Mouse (Mus musculus) thymus, adult 2 months (tissue): ENCODE measurements around the gene 4931428F04Rik. TPM values are rescaled to one million over a fixed set of nuclear protein-coding genes. Genes with fewer than 3 reads are reported as not detected.
A peak's percentile ranks its signal among the peaks of the same experiment; 100 is the strongest.

Source experiments
- DNase-seq: peaks from one replicate; pipeline ENCODE4 v3.0.0; 2021
- H3K27ac ChIP-seq: fragments of 200-500 bp; 2 replicates; pipeline ENCODE4 v1.5.1; 2012; ENCODE audit warnings: low read length, control low read depth; ENCODE audit not compliant: control insufficient read depth, insufficient read depth
- H3K27me3 ChIP-seq: fragments of 200-500 bp; 2 replicates; pipeline ENCODE4 v1.6.1; 2012; ENCODE audit warnings: mild to moderate bottlenecking, low read length, moderate library complexity, mixed read lengths; ENCODE audit not compliant: control insufficient read depth, insufficient read depth
- H3K36me3 ChIP-seq: fragments of 200-500 bp; 2 replicates; pipeline ENCODE4 v1.6.1; 2012; ENCODE audit warnings: mild to moderate bottlenecking, low read length, moderate library complexity; ENCODE audit not compliant: control insufficient read depth, insufficient read depth
- H3K4me1 ChIP-seq: fragments of 200-500 bp; replicated peaks from 2 replicates; pipeline ENCODE4 v1.6.1; 2012; ENCODE audit warnings: low read length; ENCODE audit not compliant: control insufficient read depth, insufficient read depth
- H3K4me3 ChIP-seq: fragments of 200-500 bp; 2 replicates; pipeline ENCODE4 v1.5.1; 2012; ENCODE audit warnings: mild to moderate bottlenecking, low read length, control low read depth, moderate library complexity; ENCODE audit not compliant: control insufficient read depth, insufficient read depth
- CTCF ChIP-seq: fragments of 200-500 bp; IDR thresholded peaks from 2 replicates; pipeline ENCODE4 v1.5.1; 2012; ENCODE audit warnings: mild to moderate bottlenecking, control low read depth, low read length, moderate library complexity, borderline replicate concordance; ENCODE audit not compliant: control insufficient read depth, poor library complexity, insufficient read depth; ENCODE audit errors: extremely low read depth
- POLR2A ChIP-seq: fragments of 200-500 bp; IDR thresholded peaks from 2 replicates; pipeline ENCODE4 v1.6.1; 2012; ENCODE audit warnings: mild to moderate bottlenecking, low read length, control low read depth, moderate library complexity; ENCODE audit not compliant: control insufficient read depth, poor library complexity, insufficient read depth; ENCODE audit errors: extremely low read depth
- WGBS: fragments of 180-500 bp; shearing (Covaris S2); methylation state at CpG from one replicate; pipeline ENCODE4 v1.1.7; 2018; 5-methylcytosine and 5-hydroxymethylcytosine counted together
- polyA plus RNA-seq: library from polyadenylated mRNA; depleted of rRNA; stranded (reverse); fragments of >200 nt; gene quantifications from 2 replicates; pipeline ENCODE4 v1.2.3, GENCODE M21; 2012

The 4931428F04Rik gene
- polyA plus RNA-seq, 1 experiment: 13.6 TPM

DNA sequence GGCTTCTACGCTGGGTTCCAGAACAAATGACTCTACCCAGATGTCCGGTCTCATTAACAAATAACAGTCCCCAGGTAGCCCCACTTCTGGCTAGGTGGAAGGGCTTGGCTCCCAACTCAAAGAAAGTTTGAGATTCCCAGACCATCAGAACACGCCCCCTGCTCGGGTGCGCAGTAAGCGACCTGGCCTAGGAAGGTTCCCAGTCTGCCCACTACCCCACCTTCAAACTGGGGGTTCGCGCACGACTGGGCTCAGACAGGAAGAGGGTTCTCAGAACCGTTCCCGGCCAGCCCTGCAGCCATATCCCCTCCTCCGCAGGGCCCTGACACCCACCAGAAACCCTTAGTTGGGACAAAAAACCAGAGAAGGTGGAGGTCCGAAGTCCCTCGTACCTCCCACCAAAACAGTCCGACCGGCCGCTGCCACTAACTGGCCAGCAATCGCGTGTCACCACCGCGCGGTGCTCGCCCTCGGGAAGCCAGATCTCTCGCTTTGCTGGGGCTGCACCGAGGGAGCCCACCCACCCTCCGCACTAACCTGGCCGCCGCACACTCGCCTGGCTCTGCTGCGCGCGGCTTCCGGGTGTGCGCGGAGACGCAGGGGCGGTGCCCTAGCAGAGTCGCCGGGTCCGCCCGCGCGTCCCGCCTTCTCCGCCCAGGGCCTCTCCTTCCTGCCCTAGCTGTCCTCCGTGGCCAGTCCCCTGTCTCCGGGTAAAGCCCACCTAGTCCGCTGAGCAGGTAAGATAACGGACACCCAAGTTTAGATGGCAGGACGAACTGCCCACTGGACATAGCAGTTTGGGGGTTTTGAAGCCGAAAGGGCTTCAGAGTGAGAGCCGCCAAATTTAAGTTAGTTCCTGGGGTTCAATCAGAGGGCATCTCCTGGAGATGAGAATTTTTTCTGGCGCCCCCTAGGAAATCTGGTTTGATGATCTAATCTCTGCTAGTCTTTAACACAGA, 25.4 kb downstream of the 4931428F04Rik start, which contains the start of the genes Tradd and Fbxl8:
Tradd (minus strand) TSS at position 586 of the 959 bp plus-strand sequence.
Fbxl8 (plus strand) TSS at position 625 of the 959 bp plus-strand sequence.
- Histone ChIP-seq H3K27me3 (peaks cover 3% of the 10 kb centered on the region; the same call in 1 of the 2 replicates), H3K27ac (peak within 1 kb of the TSS; percentile 21; the same call in 1 of the 2 replicates), H3K36me3 (no peaks in the 10 kb centered on the region; the same call in none of the 2 replicates), H3K4me3 (peak within 1 kb of the TSS; percentile 80), H3K4me1 (peaks cover 30% of the 10 kb centered on the region)
- TF ChIP-seq CTCF (peak; percentile 52; the same call in 1 of the 2 replicates), POLR2A (peak; percentile 67)
- peak; percentile 78 for DNase-seq
- WGBS: 2% methylated on average over 54 of the region's 54 CpGs

DNA sequence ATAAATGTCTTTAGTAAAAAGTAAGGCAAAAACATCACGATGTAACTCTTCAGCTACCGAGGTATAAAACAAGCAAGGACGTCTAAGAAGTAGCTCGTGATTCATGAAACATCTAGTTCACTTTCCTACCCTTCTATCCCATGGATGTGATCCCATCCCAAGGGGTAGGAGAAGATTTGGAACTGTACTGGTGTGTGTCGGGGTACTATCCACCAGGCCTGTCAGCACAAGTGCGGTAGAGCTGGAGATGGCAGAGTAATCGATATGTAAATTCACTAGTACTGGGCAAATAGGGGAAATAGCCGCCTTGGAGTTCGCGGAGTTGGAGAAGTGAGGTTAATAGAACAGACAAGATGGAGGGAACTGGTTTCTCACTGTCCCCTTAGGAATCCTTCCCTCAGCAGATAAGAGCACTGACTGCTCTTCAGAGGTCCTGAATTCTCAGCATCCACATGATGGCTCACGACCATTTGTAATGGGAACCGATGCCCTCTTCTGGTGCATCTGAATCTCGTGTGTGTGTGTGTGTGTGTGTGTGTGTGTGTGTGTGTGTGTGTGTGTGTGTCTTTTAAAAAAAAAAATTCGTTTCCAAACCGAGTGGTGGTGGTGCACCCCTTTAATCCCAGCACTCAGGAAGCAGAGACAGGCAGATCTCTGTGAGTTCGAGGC, 26.3 kb downstream of the 4931428F04Rik start:
- no peak for DNase-seq
- H3K4me3 ChIP-seq: peak overlapping the region; percentile 80; the same call in 1 of the 2 replicates
- H3K27ac ChIP-seq: no peak overlapping the region
- H3K4me1 ChIP-seq: peaks cover 32% of the 10 kb centered on the region
- no peak for TF ChIP-seq POLR2A
- TF ChIP-seq CTCF: no peak
- H3K36me3 ChIP-seq: no peaks in the 10 kb centered on the region
- 62% methylated on average over 16 of the region's 16 CpGs for WGBS
- no peaks in the 10 kb centered on the region for H3K27me3 ChIP-seq

DNA sequence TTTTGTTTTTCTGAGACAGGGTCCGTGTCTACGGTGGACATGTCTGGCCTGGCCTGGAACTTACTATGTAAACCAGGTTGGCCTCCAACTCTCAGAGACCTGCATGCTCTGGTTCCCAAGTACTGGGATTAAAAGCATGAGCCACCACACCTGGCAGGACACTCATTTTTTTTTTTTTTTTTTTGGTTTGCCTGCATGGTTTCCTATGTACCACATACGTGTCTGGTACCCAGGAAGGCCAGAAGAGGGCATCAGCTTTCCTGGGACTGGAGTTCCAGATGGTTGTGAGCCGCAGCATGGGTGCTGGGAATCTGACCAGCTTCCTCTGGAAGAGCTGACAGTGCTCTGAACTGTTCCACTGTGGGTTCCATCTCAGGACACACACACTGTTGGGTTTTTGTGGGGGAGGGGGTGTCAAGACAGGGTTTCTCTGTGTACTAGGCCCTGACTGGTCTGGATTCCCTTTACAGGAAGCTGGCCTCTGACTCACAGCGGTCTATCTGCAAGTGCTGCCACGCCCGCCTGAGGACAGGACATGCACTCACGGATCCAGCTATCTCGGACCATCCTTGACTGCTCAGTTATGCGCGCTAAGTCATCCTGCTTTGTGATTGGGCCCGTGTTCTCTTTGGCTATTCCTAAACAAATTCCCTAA, 28.2 kb downstream of the 4931428F04Rik start:
- H3K27ac ChIP-seq: no peak overlapping the region
- no peaks in the 10 kb centered on the region for H3K36me3 ChIP-seq
- TF ChIP-seq CTCF (no peak), POLR2A (no peak)
- peaks cover 26% of the 10 kb centered on the region for H3K4me1 ChIP-seq
- WGBS: 98% methylated on average over 12 of the region's 12 CpGs
- no peak overlapping the region for H3K4me3 ChIP-seq
- no peaks in the 10 kb centered on the region for H3K27me3 ChIP-seq
- DNase-seq: no peak

DNA sequence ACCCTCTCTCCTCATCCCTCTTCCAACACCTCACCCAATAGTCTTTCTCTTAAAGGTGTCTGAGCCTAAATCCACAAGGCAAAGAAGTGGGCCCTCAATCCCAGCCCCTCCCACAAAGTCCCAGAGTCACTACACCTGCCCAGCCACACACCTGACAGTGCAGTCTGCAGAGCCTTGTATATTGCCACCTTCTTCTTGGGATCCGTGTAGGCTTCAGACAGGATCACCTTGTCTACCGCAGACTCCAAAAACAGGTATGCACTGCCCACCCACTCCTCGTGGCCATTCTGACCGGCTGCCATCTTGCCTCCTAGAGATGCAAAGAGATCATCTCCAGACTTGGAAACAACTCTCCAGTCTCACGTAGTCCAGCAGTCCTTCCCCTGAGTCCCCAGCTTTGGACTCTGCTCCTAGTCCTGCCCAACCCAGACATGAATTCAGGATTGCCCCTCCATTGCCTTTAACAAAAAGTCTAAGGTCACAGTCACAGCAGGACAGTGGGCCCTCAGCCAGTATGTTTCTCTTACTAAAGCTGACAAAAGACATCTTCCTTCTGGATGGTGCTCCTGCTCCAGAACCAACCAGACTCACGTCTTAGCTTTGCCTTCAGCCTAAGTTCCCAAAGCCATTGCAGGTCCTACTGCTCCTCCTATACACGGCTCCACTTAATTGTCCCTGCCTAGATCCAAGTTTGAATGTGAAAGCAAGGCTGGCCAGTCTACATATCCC, 29.1 kb downstream of the 4931428F04Rik start:
- no peak for DNase-seq
- no peaks in the 10 kb centered on the region for H3K36me3 ChIP-seq
- 87% methylated on average over 7 of the region's 7 CpGs for WGBS
- H3K27ac ChIP-seq: no peak overlapping the region
- H3K27me3 ChIP-seq: no peaks in the 10 kb centered on the region
- H3K4me3 ChIP-seq: no peak overlapping the region
- peaks cover 26% of the 10 kb centered on the region for H3K4me1 ChIP-seq
- no peak for TF ChIP-seq CTCF
- no peak for TF ChIP-seq POLR2A

DNA sequence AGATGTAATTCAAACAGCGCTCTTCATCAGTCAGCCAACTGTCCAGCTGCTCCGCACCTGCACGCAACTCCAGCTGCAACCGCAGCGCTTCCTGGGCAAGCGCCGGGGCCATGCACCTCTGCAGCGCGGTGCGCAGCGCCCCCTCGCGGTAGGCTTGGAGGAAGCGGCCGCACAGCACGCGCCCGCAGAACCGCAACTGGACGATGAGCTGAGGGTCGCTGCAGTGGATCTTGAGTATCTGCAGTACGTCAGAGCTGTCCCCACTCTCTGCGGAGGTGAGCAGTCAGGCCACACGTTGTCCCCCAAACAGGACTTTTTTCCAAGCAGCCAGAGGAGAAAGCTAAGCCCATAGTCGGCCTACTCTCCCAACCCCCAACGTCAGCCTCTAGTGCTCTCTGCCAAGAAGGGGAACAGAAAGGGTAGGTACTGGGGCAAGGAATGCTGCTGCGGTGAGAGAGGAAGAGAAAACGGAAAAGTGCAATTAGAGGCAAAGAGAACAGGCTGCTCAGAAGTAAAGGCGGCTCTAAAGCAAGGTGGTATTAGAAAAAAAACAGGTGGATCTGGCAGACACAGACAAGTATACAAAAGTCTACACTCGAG, 29.8 kb downstream of the 4931428F04Rik start:
- Histone ChIP-seq H3K4me1 (peaks cover 31% of the 10 kb centered on the region), H3K4me3 (peak overlapping the region; percentile 38), H3K36me3 (no peaks in the 10 kb centered on the region), H3K27me3 (no peaks in the 10 kb centered on the region), H3K27ac (no peak overlapping the region)
- TF ChIP-seq CTCF (peak; percentile 100), POLR2A (no peak)
- WGBS: 1% methylated on average over 30 of the region's 30 CpGs
- peak; percentile 75 for DNase-seq
